Mouse (Mus musculus): ENCODE measurements around the gene Flot1.
"Not testable (repeated sequence)": the region's sequence is repeated elsewhere in the genome, so short reads cannot be mapped to it uniquely, and the experiment has no call there.

Gene Flot1

DNA sequence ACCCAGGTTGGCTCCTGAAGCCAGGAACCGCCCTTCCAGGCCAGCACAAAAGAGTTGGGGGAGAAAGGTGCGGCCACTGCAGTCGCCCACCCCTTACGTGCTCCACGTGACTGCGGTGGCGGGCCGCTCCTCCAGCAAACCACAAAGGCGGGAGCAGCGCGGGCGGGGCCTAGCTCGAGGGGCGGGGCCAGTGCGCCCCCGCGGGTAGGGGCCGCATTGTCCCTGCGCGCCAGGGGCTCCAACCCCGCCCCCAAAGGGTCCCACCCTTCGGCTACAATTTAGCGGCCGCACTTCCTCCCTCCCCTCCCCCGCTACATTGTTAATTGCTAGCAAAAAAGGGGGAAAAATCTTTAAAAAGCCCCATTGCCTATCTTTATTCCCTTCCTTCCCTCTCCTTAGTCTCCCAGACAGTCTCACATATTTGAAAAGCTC, 14.0 kb downstream of the Flot1 start:
- DNase-seq, result peak; percentile 86 to 87

- DNase-seq, result peak; percentile 72 to 82
Observed at GRCm38 (mm10) chr17:35837487-35837886, 14.5 kb downstream of the Flot1 start.

GRCm38 (mm10) chr17:35838122-35838544, 15.1 kb downstream of the Flot1 start, which contains the start of gene Tubb5:
Tubb5 (minus strand) TSS chr17:35838306.
- DNase-seq, result peak; percentile 97

GRCm38 (mm10) chr17:35838570-35838969, 15.5 kb downstream of the Flot1 start:
- peak in 1 of 2 experiments; percentile 43 for DNase-seq

DNA sequence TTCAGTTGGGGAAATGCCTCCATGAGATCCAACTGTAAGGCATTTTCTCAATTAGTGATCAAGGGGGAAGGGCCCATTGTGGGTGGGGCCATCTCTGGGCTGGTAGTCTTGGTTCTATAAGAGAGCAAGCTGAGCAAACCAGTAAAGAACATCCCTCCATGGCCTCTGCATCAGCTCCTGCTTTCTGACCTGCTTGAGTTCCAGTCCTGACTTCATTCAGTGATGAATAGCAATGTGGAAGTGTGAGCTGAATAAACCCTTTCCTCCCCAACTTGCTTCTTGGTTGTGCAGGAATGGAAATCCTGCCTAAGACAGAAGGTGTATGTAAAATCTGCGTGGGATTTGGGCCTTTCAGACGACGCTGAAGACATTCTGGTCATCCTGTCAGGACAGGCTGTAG, 16.0 kb downstream of the Flot1 start:
- DNase-seq, result not testable (repeated sequence)

DNA sequence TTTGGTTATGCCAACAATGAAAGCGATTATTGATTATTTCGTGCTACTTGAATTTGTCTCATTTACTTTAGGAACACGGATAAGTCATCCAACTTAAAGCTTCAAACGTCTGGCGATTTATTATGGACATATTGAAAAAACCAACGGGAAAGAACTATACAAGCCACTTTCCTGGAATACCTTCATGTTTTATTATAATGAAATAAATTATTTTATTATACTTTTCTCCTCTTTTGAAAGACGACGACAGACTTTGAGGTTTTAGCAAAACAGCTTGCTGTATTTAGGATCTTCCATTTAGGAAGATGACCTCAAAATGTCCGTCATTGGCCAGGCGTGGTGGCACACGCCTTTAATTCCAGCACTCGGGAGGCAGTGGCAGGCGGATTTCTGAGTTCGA, 17.5 kb downstream of the Flot1 start:
- no peak for DNase-seq

DNA sequence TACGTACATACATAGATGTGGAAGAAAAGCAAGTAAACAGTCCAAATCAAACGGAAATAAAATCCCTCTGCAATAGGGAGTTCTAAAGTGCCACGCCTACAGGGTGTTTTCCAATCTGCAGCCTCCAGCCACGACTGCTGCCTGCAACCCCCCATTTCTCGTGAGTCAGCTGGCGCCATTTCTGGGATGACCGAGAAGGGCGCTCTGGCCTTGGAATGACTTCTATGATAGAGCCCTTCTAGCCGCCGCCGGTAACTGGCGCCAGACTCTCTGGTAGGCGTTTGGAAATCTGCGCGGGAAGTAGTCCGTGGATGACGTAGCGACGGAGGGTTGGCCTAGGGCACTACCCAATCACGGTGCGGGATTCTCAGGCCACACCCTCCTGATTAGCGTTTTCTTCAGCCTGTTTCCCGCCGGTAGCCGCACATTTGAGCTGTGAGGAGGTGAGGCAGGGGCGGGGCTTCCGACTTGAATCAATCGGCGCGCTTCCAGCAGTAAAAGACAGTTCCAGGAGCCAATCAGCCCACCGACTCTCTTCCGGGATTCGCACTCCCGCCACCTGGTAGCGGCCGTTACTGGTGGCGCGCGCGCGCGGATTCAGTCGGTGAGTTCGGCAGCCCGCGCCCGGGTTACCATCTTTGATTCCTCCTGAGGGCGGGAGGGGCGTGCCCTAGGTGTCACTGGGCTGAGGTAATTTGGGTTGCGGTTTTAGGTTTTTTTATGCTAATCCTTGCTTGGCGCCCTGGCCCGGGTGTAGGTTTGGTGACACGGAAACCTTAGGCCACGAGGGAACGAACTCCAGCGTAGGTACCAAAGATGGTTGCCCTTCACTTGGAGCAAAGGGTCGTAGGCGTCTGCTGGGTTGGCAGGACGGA, 18.3 kb downstream of the Flot1 start, which contains the start of gene Mdc1:
Gene Mdc1, plus strand, starts transcription at position 440 of the 875 bp plus-strand sequence.
- peak; percentile 99 for DNase-seq

DNA sequence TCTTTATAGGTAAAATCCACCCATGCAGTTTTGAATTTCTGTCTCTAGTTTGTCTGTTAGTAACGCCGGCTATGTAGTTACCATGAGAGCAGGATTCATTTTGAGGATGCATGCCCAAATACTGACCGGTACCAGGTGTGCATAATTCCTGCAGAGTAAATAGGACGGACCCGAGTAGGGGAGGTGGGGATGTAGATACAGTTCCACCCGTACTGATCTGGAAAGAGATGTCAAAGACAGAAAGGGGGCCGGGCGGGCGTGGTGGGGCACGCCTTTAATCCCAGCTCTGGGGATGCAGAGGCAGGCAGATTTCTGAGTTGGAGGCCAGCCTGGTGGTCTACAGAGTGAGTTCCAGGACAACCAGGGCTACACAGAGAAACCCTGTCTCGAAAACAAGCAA, 19.0 kb downstream of the Flot1 start:
- no peak for DNase-seq

GRCm38 (mm10) chr17:35843514-35843913, 20.5 kb downstream of the Flot1 start:
- no peak for DNase-seq

DNA sequence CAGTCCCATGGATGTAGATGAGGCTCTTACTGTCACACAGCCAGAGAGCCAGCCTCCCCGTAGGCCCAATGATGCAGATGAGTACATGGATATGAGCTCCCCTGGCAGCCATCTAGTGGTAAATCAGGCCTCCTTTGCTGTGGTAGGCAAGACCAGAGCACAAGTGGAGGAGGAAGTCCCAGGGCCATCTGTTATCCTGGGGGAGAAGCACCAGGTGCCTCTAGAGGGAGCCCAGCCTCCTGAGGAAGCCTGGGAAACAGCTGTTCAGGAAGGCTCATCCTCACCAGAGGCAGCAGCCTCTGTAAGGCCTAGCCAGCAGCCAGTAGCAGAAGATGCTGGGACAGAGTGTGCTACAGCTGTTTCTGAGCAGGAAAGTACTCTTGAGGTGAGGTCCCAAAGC, 25.1 kb downstream of the Flot1 start:
- DNase-seq, result no peak

DNA sequence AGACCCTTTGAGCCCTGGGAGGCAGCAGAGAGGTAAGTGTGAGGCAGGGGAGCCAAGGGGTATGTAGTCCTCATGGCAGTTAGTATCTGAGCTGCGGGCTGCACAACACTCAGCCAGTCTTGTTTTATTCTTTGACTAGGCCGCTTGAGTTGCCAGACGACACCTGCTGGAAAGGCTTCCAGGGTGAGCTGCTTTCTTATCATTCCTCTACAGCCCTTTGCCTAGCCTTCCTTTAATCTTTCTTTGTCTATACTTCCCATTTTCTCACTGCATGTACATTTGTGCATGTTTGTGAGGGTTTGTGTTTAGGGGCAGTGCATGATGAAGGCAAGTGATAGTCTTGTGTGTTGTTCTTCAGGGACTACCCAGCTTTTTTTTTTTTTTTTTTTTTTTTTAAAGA, 27.9 kb downstream of the Flot1 start:
- no peak for DNase-seq

GRCm38 (mm10) chr17:35859371-35859770, 36.3 kb downstream of the Flot1 start:
- DNase-seq, result no peak

GRCm38 (mm10) chr17:35859835-35860234, 36.8 kb downstream of the Flot1 start:
- DNase-seq, result no peak

DNA sequence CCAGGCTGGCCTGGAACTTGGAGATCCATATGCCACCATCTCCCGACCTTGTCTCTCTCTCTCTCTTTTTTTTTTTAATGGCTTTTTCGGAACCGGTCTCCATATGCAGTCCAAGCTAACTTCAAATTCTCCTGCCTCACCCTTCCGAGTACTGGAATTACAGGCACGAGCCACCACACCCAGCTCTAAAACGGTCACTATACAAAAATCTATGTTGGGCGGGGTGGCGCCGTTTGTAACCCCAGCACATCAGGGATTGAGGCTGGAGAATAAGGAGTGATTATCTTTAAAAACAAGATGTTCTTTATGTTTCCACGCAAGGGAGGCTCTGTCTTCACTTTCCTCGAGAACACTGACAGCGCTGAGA, 37.8 kb downstream of the Flot1 start:
- no peak for DNase-seq

- DNase-seq, result peak; percentile 90 to 93
Observed at GRCm38 (mm10) chr17:35861198-35861857, 38.3 kb downstream of the Flot1 start, which contains the start of gene Nrm. Nrm (plus strand) TSS chr17:35861318.

DNA sequence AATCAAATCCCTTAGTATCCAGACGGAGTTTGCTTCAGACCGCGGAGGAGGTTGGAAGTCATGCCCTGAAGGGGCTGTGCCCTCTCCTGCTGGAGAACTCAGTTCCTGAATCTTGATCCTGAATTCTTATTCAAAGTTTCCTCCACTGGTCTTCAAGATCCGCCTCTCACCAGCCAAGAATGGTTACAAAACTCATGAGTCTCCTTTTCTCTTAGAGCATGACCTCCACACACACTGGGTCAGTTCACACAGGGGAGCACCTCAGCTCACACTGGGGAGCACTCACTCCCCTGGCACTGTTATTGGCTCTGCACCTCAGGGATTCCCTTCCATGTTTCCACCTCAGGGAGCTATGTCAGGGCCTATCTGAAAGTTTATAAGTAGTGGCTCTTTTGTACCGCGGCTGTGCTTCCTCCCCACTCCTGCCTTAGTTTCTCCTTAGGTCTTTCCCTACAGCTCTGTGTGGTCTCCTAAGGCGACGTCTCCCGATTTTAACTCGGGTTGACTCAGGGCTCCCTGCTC, 41.9 kb downstream of the Flot1 start:
- no peak for DNase-seq

- DNase-seq, result peak; percentile 71 to 73
Observed at GRCm38 (mm10) chr17:35865481-35866280, 42.7 kb downstream of the Flot1 start, which contains the start of gene Ppp1r18. Ppp1r18 (plus strand) TSS chr17:35865593.

GRCm38 (mm10) chr17:35866281-35866831, 43.3 kb downstream of the Flot1 start:
- DNase-seq, result peak; percentile 56 to 63

DNA sequence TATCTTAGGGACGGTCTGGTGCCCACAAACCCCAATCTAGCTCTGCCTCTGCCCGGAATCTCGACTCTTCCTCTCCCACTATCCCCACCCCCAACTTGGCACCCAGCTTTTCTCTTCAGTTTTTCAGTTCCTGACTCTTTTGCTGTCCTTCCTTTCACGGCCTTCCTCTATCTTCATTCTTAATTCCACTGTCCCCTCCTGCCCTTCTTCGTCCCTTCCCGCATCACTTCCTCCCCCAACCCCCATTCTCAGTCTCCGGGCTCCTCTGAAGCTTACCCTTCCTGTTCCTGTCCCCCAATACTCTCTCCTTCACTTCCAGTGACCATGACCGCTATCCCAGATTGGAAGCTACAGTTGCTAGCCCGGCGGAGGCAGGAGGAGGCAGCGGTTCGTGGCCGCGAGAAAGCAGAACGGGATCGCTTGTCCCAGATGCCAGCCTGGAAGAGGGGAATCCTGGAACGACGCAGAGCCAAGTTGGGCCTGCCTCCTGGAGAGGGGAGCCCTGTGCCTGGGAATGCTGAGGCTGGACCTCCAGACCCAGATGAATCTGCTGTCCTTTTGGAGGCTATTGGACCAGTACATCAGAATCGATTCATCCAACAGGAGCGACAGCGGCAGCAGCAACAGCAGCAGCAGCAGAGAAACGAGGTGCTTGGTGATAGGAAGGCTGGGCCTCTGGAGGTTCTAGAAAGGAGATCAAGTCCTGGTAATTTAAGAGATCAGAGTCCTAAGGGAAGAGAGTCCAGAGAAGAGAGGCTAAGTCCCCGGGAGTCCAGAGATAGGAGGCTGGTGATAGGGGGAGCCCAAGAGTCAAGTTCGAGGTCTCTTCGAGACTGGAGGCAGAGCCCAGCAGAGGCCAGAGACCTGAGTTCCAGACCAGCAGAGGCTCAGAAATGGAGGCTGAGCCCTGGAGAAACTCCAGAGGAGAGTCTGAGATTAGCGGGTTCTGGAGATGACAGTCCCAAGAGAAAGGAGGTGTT, 44.2 kb downstream of the Flot1 start:
- DNase-seq, result peak; percentile 34 to 50

- DNase-seq, result peak in 1 of 2 experiments; percentile 22
Observed at GRCm38 (mm10) chr17:35868165-35868820, 45.3 kb downstream of the Flot1 start.
